Mouse (Mus musculus) thymus, postnatal 14 days (tissue): ENCODE results near the gene Man2a1.
"Not testable (repeated sequence)": the region's sequence is repeated elsewhere in the genome, so short reads cannot be mapped to it uniquely, and the experiment has no call there.

Source experiments
- DNase-seq: peaks from one replicate; pipeline ENCODE4 v3.0.0; 2021

Man2a1 gene

GRCm38 (mm10) chr17:64719760-64720159, 119.2 kb downstream of the Man2a1 start:
- DNase-seq: no peak

DNA sequence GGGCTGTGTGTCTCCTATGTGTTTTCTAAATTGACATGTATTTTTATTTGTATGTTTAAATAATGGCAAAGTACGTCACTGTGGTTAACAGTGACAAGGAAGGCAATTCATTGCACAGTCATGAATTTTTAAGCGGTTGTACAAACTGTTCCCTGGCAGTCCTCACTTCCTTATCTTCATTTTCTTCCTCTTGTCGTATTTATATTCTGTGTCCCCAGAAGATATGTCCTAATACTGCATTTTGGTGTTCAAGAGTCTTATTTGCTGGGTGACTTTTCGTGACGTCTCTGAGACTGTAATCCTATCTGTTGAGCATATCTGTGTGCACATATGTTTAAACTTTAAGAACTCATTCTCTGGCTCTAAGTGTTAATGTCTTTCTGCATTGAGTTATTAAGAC, 120.6 kb downstream of the Man2a1 start:
- DNase-seq: no peak

DNA sequence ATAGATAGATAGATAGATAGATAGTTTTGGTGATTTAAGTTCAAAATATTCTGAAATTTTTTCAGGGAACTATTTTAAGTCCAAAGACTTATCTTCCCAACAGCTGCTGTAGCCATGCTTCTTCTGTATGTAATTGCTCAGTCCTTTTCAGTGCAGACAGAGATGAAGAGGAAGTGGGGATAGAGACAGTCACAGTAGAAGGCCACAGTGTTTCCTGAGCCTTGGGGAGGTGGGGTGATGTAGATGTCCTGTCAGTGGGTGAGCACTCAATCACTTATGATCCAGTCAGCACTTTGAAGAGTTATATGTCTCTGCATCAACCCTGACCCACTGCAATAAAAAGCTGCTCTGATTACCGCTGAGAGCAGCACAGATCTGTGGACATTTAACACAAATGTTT, 122.6 kb downstream of the Man2a1 start:
- no peak for DNase-seq

DNA sequence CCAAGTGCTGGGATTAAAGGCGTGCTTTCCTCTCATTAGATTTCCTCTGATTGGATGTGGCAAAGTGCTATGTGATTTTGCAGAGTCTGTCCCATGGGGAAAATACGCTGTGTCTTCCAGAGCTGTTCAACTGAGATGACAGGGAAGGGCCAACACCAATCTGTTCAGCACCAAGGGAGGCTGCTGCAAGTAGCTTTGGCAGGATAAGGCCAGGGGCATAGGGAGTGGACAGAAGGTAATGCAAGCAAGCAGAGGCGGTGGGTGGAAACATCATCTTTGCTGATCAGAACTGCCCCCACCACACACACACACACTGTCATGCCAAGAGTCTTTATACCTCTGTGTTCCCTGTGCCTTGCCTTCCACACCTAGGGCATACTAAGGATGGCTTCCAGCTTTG, 124.7 kb downstream of the Man2a1 start:
- DNase-seq: no peak

GRCm38 (mm10) chr17:64726032-64726431, 125.5 kb downstream of the Man2a1 start:
- peak; percentile 67 for DNase-seq

DNA sequence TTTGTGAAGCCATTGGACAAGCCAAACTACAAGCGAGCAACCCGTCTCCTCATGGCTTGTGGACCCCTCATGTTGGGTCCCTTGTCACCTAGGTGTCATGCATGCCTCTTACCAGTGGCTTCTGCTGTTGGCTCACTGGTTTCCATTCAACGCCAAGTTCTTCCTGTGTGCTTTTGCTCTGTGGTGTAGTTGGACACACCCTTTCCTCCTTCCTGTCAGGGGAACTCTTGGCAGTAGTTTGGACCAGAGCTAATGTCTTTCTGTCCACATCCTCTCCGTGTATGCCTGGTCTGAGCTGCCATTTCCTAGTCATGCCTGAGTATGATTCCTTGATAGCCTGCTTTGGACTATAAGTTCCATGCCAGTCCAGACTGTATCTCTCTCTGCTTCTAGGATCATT, 135.0 kb downstream of the Man2a1 start:
- no peak for DNase-seq

- no peak for DNase-seq
Observed at GRCm38 (mm10) chr17:64737918-64738317, 137.4 kb downstream of the Man2a1 start.

GRCm38 (mm10) chr17:64739129-64739528, 138.6 kb downstream of the Man2a1 start:
- no peak for DNase-seq

DNA sequence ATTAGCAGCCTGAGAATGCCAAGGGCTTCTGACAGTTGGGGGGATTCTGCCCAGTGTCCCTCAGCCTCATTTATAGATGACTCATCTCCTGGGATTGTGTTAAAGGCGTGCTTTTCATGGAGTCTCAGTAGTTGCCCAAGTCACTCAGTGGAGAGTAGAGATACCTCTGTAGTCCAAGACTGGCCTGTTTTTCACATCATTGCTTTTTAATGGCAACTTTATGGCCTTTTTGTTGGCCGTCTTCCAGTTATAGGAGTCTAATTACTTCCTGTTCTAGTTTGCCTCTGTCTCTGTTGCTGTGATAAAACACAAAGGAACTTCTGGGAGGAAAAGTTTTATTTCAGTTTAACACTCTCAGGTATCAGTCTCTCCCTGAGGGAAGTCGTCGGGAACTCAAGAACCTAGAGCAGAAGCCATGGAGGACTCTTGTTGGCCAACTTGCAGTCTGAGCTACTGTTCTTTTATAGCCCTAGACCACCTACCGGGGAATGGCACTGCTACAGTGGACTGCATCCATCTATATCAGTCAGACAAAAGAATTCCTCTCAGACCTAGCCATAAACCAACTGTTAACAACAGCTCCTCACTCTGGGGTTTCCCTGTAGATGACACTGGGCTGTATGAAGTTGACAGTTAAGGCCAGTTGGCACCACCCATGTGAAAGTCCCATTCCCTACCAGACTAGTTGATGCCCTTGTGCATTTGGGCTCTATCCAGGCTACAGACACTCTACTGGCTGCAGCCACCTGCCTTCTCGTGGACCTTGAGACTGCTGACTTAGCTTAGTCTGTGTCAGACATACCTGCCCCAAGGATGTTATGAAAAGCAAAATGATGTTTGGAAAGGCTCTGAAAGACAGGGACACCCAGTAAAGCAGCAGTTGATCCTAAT, 142.4 kb downstream of the Man2a1 start:
- DNase-seq: no peak

- DNase-seq: no peak
Observed at GRCm38 (mm10) chr17:64743606-64744300, 143.2 kb downstream of the Man2a1 start.

DNA sequence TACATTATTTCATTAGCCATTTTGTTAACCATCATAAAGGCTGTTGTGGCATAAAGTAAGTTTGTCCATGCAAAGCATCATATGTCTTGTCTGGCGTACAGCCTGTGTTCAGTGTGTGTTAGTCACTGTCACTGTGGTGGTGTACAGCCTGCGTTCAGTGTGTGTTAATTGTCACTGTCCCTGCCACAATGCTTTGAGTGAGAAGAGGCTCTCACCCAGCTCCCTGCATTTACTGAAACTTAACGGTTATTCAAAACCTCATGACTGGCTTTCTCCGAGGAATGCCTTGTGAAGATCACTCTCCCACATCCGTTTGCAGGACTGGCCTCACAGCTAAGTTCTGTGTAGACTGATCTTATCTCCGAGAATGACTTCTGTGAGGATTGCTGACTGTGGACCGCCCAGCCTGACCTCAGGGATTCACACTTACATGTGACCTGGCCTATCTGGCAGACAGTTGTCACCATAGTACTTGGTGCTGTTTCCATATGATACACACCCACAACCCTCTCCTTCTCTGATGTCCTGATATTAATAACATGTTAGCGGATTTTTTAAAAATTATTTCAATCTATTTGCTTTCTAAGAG, 146.2 kb downstream of the Man2a1 start:
- DNase-seq: no peak

- no peak for DNase-seq
Observed at GRCm38 (mm10) chr17:64747461-64747860, 146.9 kb downstream of the Man2a1 start.

- no peak for DNase-seq
Observed at GRCm38 (mm10) chr17:64748131-64748530, 147.6 kb downstream of the Man2a1 start.

DNA sequence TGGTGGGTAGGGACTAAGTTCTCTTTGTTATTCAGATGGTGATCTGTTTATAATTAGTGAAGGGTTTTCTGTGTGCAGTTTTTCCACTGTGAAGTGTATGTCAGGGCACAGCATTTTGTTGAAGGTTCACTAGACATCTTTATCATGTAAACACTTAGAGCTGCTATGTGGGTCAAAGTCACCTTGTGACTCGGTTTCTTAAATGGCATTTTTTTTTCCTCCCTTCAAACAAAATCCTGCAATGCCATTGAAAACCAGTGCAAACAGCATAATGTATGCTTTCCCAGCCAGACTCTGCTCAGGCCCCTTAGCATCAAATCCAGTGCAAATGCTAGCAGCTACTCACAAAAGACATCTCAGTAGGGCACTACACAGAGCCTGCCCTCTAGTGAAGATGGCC, 148.6 kb downstream of the Man2a1 start:
- DNase-seq: no peak

DNA sequence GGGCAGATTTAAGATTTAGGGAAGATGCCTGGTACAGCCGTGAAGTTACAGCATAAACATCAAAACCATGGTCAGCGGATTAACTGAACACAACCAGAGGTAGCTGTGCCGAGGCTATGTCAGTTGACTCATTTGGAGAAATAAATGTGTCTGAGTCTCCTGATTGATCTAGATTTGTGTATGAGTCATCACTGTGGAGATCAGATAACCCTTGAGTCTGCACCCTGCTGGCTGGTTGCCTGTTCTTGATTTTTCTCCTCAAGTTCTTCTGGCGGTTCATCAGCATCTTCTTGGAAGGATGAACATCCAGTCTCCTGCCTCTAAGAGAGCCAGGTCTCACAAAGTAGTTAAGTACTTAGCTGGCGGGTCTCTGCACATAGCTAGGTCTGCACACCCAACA, 150.7 kb downstream of the Man2a1 start:
- DNase-seq: no peak

DNA sequence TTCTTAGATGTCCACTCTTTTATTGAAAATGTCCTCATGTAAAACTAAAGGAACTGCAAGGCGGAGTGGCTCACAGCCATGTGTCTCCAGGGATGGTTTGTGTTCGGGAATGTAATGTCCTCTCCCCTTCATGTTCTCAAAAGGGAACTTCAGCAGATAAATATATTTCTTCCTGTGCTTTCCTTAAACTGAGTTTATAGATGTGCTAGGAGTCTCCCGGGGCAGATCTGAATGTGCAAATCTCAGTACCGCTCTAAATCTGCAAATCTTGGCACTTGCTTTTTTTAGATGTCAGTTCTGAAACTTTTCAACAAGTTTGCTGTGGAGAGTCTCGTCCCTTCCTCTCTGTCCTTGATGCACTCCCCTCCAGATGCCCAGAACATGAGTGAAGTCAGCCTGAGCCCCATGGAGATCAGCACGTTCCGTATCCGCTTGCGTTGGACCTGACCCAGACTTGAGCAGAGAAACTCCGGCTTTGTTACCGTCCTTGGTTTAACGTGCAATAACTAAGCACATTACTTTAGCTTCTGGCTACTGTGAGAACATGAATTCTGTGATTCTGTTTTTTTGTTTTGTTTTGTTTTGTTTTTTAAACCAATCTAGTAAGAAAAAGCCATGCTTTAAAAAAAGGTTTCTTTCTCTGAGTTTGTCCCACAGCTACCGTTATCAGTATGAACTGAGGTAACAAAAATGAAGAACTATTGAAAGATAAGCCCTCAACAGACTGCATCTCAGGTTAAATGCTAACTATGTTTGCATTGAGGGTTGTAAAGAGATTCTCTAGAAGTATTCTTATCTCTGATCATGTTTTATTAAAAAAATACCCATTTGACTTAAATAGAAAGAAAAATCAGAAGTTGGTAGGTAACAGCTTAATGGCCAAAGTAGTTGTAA, 151.8 kb downstream of the Man2a1 start:
- DNase-seq: no peak

DNA sequence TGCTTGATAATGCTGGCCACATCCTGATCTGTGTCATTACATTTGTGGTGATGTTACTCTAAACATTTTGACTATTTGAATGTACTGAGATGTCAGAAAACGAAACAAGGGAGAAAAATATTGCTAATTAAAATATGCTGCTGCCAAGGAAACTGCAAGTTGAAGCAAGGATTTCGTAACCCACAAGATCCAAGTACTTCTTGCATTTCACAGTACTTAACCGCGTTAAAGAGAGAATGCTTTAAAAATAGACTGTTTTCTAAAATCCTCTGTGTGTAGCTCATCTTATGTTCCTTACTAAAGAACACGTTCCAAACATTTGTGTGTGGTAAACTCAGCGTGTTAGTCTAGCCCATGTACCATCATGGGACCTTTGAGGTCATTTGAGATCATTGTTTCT, 153.0 kb downstream of the Man2a1 start:
- DNase-seq: no peak

DNA sequence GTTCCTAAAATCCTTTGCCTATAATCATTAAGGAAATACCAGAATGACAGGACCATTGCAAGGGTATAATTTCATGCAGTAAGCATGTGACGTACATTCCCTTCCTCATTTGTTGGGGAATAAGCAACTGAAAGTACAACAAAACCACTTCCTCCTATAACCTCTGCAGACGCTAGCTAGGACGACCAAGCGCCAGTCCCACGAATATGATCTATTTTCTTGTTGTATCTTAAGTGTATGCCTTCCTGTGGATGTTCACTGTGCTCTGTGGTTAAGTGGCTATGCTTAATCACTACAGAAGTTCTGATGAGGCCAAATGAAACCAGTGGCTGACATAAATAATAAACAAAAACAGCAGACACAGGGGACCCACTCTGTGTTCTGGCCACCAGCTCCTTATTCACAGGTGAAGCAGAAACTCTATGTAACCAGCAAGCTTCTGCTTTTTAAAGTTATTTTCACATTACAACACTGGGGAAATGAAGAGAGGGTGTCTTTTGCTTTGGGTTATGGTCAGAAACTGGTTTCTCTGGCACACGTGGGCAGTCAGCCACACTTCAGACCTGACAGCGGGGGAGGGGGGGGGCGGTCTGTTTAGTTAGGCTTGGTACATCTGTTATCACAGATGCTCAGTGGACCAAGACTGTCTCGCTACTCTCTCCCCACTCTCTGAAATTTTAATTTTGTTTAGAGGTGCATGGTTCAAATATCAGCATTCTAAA, 153.8 kb downstream of the Man2a1 start:
- DNase-seq: peak; percentile 39

DNA sequence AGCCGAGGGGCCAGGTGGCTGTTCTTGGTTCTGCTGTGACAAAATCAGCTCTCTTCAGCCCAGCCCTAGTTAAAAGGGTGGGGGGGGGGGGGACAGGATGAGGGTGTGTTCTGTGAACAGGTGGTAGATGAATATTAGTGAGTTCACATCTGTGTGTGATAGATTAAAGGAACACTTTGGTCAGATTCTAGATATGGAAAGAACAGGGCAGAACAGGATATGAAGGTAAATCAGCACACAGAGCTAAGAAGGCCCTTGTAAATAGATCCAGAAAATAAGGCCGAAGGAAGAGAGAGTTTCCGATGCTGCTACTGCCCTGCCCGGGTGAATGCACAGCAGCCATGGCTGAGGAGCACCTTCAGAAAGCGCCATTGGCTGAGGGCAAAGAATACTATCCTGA, 154.7 kb downstream of the Man2a1 start:
- peak; percentile 17 for DNase-seq

DNA sequence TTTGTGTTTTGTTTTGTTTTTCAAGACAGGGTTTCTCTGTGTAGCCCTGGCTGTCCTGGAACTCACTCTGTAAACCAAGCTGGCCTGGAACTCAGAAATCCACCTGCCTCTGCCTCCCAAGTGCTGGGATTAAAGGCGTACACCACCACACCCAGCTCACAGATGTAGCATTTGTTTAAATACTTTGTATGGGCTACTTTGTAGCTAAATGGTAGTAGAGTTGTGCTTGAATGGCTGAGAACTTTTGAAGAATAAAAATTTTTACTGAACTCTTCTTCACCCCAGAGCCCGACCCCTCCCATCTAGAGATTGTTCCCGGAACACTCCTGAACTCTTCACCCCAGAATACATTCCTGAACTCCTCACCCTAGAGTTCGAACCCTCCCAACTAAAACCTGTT, 162.1 kb downstream of the Man2a1 start:
- DNase-seq: not testable (repeated sequence)

DNA sequence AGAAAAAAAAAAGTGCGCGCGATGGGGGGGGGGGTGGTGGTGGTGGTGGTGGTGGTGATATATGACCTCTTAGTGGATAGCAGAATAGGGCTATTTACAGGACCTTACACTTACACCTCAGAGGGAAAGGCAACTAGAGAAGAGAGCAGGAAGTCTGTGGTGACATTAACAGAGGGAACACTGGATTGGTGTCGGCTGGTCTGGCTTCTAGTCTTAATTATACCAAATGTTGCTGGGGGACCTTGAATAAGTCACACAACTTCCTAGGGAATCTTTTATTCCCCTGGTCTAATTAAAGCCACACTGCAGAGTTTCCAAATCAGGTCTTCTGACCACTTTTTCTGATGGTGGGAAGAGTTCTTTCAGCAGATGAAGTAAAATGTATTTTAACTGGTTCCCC, 163.0 kb downstream of the Man2a1 start:
- DNase-seq: no peak
